Mouse (Mus musculus) 3T3-L1 (cell line): ENCODE data around the gene Tcf19.
A peak's percentile ranks its signal among the peaks of the same experiment; 100 is the strongest.

Source experiments
- DNase-seq: peaks from one replicate; pipeline ENCODE4 v3.0.0-alpha.2; 2015; ENCODE audit warnings: low read depth, low spot score

Gene Tcf19

DNA sequence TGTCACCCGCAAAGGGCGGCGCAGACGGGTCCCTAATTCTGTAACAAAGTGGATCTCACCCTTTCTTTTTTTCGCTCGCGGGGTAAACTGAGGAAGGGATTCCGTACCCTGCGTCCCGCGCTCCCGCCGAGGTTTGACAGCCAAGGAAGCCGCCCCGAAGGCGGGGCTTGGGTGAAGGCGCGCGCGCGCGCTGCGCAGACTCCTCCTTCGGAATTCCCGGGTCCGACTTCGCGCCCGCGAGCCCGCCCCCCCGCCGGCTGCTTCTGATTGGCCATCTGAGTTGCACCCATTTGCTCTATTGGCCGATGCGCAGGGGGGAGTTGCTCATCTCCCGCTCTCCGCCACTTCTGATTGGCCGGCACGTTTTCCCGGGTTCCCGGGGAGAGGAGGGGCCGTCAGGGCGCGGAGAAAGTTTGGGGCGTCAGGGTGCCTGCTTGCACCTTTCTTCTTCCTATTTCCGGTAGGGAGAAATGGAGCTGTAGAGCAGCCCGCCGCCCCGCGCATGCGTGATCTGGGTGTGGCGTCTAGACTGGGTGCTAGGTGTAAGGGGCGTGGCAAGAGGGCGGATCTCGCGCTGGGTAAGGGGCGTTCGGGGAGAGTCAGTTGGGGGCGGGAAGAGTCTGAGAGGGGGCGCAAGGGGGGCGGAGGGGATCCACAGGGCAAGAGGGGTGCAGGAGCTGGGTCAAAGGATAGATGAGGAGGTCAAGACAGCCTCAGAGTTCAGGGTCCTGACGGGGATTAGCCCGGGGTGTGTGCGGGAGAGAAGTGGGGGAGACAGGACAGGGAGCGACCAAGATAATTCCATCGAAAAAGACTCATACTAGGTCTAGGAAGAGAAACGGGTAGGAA, at the start of gene Tcf19, which contains the start of gene Cchcr1:
TSS of gene Tcf19 (minus strand) at position 173 of the 849 bp plus-strand sequence.
TSS of gene Cchcr1 (plus strand) at position 449 of the 849 bp plus-strand sequence.
- peak; percentile 99 for DNase-seq

GRCm38 (mm10) chr17:35558216-35558615, 41.6 kb upstream of the Tcf19 start:
- no peak for DNase-seq

- peak; percentile 82 for DNase-seq
Observed at GRCm38 (mm10) chr17:35557351-35557750, 40.7 kb upstream of the Tcf19 start.

DNA sequence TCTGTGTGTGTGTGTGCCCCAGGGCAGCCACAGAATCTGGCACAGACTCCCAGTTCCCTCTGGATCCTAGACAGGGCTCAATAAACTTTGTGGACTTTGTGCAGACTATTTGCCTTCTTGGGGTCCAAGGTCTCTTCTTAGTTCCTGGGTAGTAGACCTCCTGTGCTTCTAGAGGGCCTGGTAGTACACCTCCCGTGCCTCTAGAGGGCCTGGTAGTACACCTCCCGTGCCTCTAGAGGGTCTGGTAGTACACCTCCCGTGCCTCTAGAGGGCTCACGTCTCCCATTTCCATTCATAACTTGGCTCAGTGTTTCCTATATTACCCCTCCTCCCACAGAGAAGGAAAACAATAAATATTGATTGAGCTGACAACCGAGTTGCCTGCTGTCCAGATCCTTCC, 40.2 kb upstream of the Tcf19 start:
- peak; percentile 90 for DNase-seq

- no peak for DNase-seq
Observed at GRCm38 (mm10) chr17:35556186-35556765, 39.7 kb upstream of the Tcf19 start.

GRCm38 (mm10) chr17:35554761-35555397, 38.3 kb upstream of the Tcf19 start:
- DNase-seq = no peak

- DNase-seq = no peak
Observed at GRCm38 (mm10) chr17:35554321-35554720, 37.7 kb upstream of the Tcf19 start.

- DNase-seq = peak; percentile 81
Observed at GRCm38 (mm10) chr17:35551881-35552414, 35.3 kb upstream of the Tcf19 start, which contains the start of gene Cdsn. Cdsn (plus strand) TSS chr17:35552128.

DNA sequence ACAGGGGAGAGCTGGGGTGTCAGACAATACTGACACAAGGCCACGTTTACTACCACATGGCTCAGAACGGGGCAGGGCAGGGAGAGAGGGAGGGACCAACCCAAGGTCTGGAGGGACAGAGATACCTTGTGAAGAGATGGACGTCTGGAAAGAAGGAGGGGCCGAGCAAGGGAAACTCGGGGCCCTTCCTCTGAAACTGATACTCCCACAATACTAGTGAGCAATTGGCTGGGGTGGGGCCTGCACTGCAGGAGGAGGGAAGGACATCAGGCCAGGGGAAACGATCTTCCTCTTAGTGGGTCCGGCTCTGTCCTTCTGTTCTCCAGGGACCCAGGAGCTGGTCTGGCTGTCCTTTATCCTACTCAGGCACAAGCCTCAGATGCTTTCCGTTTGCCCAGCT, 34.2 kb upstream of the Tcf19 start:
- DNase-seq = peak; percentile 66

- DNase-seq = peak; percentile 62
Observed at GRCm38 (mm10) chr17:35550143-35550494, 33.5 kb upstream of the Tcf19 start.

- DNase-seq = peak; percentile 98
Observed at GRCm38 (mm10) chr17:35549437-35550142, 33.0 kb upstream of the Tcf19 start.

DNA sequence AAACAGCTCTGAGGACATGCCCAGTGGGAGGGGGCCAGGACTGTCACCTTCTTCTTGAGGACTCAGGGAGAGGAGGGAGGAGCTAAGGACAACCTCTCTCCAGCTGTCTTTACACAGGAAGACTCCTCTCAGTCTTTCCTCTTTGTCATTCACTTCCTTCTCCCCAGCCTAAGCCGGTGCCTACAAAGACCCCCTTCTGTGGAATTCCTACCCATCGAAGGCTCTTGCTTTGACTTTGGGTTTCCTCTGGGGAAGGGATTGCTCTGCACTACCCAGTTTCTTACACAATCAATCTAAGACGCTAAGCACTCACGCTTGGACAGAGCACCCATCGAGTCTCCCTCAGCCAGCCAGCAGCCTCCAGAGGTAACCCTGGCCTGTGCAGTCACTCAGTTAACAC, 32.0 kb upstream of the Tcf19 start:
- DNase-seq = peak; percentile 15

DNA sequence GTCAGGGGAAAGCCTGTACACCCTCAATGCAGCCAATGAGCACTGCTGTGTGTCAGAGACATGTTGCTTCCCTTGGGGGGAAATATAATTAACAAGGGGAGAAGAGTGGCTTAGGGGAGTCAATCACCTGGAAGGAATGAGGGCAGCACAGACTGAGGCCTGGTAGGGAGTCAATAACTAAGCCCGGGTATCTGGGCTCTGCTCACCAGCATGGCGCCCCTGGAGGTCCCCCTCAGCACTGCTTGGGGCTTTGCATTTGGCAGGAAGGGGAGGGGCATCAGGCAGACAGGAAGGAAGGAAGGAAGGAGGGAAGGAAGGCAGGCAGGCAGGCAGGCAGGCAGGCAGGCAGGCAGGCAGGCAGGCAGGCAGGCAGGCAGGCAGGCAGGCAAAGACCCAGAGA, 30.8 kb upstream of the Tcf19 start:
- no peak for DNase-seq

- DNase-seq = peak; percentile 80
Observed at GRCm38 (mm10) chr17:35544680-35545079, 28.1 kb upstream of the Tcf19 start.

- DNase-seq = no peak
Observed at GRCm38 (mm10) chr17:35544001-35544400, 27.4 kb upstream of the Tcf19 start.

DNA sequence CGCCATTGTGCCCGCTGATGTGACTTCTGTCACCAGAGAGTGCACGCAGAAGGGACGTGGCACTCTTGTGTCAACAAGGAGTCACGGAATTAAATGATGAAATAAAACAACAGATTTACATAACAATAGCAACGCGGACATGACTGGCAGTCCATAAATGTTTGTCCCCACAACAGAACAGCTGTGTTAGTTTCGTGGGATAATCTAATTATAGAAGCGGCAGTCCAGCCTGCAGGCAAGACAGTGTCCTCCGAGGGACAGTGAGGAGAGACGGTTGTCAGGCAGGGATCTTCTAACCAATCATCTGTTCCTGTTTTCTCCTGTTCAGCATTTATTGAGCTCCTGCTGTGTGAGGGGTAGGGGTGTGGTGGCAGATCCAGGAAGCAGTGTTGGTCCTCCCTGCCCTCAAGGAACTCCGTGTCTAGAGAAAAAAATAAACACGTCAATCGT, 26.8 kb upstream of the Tcf19 start:
- no peak for DNase-seq

DNA sequence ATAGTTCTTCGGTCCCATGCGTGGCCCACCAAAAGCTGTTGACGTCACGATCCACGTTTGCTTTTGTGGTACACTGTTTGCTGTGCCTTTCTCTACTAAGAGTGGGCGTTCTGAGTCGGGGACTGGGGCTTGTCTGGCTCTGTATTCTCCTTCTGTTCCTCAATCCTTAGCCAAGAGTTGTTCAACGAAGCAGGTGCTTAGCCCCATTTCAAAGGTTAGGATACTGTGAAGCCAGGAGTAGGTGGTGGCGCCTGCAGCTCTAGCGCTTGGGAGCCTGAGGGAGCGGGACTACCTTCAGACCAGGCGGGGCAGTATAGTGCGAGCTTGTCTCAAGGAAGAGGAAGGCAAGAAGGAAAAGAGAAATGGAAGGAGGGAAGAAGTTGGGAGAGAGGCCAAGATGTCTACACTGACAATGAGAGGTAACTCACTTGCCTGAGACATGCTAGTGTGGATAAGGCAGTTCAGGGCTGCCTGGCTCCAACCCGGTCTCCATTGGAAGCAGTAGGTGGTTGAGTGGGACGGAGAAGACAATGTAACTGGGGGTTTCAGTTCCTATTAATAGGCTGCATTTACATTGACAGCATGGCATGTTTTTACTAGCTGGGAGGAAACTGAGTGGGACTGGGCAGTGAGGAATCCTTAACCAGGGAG, 26.3 kb upstream of the Tcf19 start:
- DNase-seq = no peak

- no peak for DNase-seq
Observed at GRCm38 (mm10) chr17:35539540-35539939, 22.9 kb upstream of the Tcf19 start.

GRCm38 (mm10) chr17:35538476-35538875, 21.9 kb upstream of the Tcf19 start:
- no peak for DNase-seq

DNA sequence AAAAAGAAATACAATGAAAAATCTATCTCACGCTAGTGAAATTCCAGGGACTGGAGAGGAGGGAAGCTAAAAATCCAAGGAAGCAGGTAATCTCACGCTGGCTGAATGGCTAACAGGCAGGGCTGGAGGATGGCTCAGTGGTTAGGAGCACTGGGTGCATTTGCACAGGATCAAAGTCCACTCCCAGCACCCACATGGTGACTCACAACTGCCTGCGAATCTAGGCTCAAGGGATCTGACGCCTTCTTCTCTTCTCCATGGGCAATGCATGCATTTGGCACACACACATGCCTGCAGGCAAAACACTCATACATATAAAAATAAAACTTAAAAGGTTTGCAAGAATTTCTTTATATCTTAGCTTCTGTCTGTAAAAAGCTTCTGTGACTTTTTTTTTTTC, 20.8 kb upstream of the Tcf19 start:
- peak; percentile 88 for DNase-seq

DNA sequence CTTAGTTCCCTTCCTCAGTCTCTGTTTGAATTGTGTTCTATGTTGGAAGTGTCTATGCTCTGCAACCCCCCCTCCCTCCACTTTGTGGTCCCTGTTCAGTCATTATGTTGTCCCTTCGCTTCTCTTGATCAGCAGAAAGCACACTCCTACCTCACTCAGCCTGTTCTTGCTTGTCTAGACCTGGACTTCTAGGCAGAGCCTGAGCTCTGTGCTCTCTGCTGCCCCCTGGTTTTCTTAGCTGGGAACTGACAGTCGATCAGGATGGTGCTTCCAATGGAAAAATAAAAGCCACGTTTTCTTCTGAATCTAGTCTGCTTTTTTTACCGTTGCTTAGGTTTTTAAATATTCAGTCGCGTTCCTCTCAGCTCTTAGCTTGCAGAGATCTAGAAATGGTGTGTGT, 17.7 kb upstream of the Tcf19 start:
- peak; percentile 89 for DNase-seq
